Mouse (Mus musculus) WW6 (cell line): ENCODE data around the gene Nup188.

Source experiments
- DNase-seq: peaks from one replicate; pipeline ENCODE4 v3.0.0-alpha.2; 2013; ENCODE audit warnings: low read depth, low spot score

The Nup188 gene

GRCm38 (mm10) chr2:30286192-30287026 lies at the start of gene Nup188, which contains the start of gene Dolk:
Nup188 (plus strand) TSS chr2:30286397.
Dolk (minus strand) TSS chr2:30286334.
- DNase-seq: peak; percentile 87

- DNase-seq: no peak
Measured at GRCm38 (mm10) chr2:30236426-30237198, 49.6 kb upstream of the Nup188 start.

GRCm38 (mm10) chr2:30237199-30237880 lies 48.9 kb upstream of the Nup188 start, which contains the start of gene Lrrc8a:
Lrrc8a (plus strand) TSS chr2:30237715.
- peak; percentile 87 for DNase-seq

- DNase-seq: no peak
Measured at GRCm38 (mm10) chr2:30237881-30238280, 48.3 kb upstream of the Nup188 start.

GRCm38 (mm10) chr2:30238906-30239465 lies 47.2 kb upstream of the Nup188 start:
- DNase-seq: no peak

GRCm38 (mm10) chr2:30239777-30240176 lies 46.4 kb upstream of the Nup188 start:
- no peak for DNase-seq

- no peak for DNase-seq
Measured at GRCm38 (mm10) chr2:30240267-30240666, 45.9 kb upstream of the Nup188 start, which contains the start of gene Gm28035. Gm28035 (plus strand) TSS chr2:30240567.

- DNase-seq: no peak
Measured at GRCm38 (mm10) chr2:30242509-30242908, 43.7 kb upstream of the Nup188 start.

- no peak for DNase-seq
Measured at GRCm38 (mm10) chr2:30243391-30243790, 42.8 kb upstream of the Nup188 start.

GRCm38 (mm10) chr2:30244595-30245178 lies 41.5 kb upstream of the Nup188 start:
- no peak for DNase-seq

GRCm38 (mm10) chr2:30247036-30247435 lies 39.2 kb upstream of the Nup188 start:
- DNase-seq: no peak

GRCm38 (mm10) chr2:30247681-30248080 lies 38.5 kb upstream of the Nup188 start:
- DNase-seq: no peak

GRCm38 (mm10) chr2:30249182-30249581 lies 37.0 kb upstream of the Nup188 start:
- DNase-seq: no peak

- no peak for DNase-seq
Measured at GRCm38 (mm10) chr2:30250166-30251128, 35.8 kb upstream of the Nup188 start.

- no peak for DNase-seq
Measured at GRCm38 (mm10) chr2:30251417-30252104, 34.6 kb upstream of the Nup188 start.

- DNase-seq: no peak
Measured at GRCm38 (mm10) chr2:30252521-30252920, 33.7 kb upstream of the Nup188 start.

- DNase-seq: no peak
Measured at GRCm38 (mm10) chr2:30253809-30254208, 32.4 kb upstream of the Nup188 start.

GRCm38 (mm10) chr2:30255631-30256395 lies 30.4 kb upstream of the Nup188 start:
- DNase-seq: no peak
